Mouse (Mus musculus) liver, embryonic 11.5 days (tissue): ENCODE results near the gene Babam1. TPM values are rescaled to one million over a fixed set of nuclear protein-coding genes. Genes with fewer than 3 reads are reported as not detected.
A peak's percentile ranks its signal among the peaks of the same experiment; 100 is the strongest.
"Not testable (repeated sequence)": the region's sequence is repeated elsewhere in the genome, so short reads cannot be mapped to it uniquely, and the experiment has no call there.

Experiments
- ATAC-seq: fragments of 200-750 bp; cut with Nextera tagmentation; replicated peaks from 2 replicates; pipeline ENCODE4 v1.8.0; 2017; ENCODE audit warnings: moderate number of reproducible peaks, mild to moderate bottlenecking, moderate TSS enrichment, moderate library complexity; ENCODE audit not compliant: low FRiP score
- DNase-seq: peaks from one replicate; pipeline ENCODE4 v3.0.0-alpha.2; 2017; ENCODE audit warnings: low spot score
- H3K27ac ChIP-seq: fragments of 300-500 bp; sonication (generic); 2 replicates; pipeline ENCODE4 v1.5.1; 2014; ENCODE audit warnings: mild to moderate bottlenecking, low read depth, low read length, control low read depth
- H3K27me3 ChIP-seq: fragments of 300-500 bp; sonication (generic); replicated peaks from 2 replicates; pipeline ENCODE4 v1.6.1; 2014; ENCODE audit warnings: low read length, mixed read lengths; ENCODE audit not compliant: control insufficient read depth, insufficient read depth
- H3K36me3 ChIP-seq: fragments of 300-500 bp; sonication (generic); 2 replicates; pipeline ENCODE4 v1.6.1; 2014; ENCODE audit warnings: mild to moderate bottlenecking, low read length, moderate library complexity, mixed read lengths; ENCODE audit not compliant: control insufficient read depth, insufficient read depth
- H3K4me1 ChIP-seq: fragments of 300-500 bp; sonication (generic); replicated peaks from 2 replicates; pipeline ENCODE4 v1.6.1; 2014; ENCODE audit warnings: low read length, mixed read lengths; ENCODE audit not compliant: control insufficient read depth, insufficient read depth
- H3K4me2 ChIP-seq: fragments of 300-500 bp; sonication (generic); 2 replicates; pipeline ENCODE4 v1.6.1; 2014; ENCODE audit warnings: mild to moderate bottlenecking, control low read depth, moderate library complexity
- H3K4me3 ChIP-seq: fragments of 300-500 bp; sonication (generic); 2 replicates; pipeline ENCODE4 v1.5.1; 2014; ENCODE audit warnings: low read depth, low read length, control low read depth
- H3K9ac ChIP-seq: fragments of 300-500 bp; sonication (generic); 2 replicates; pipeline ENCODE4 v1.6.1; 2014; ENCODE audit warnings: low read depth, low read length, control low read depth
- H3K9me3 ChIP-seq: fragments of 300-500 bp; sonication (generic); 2 replicates; pipeline ENCODE4 v1.6.1; 2016; ENCODE audit warnings: low read length, inconsistent platforms, mixed read lengths; ENCODE audit not compliant: control insufficient read depth
- WGBS: fragments of 180-500 bp; shearing (Covaris S2); extraction: QIAGEN DNeasy Blood & Tissue Kit; methylation state at CpG from one replicate; pipeline ENCODE4 v1.1.7; 2014; 5-methylcytosine and 5-hydroxymethylcytosine counted together
- polyA plus RNA-seq: library from polyadenylated mRNA; unstranded; fragments of >200 nt; fragmentation: Nextera tagmentation; extraction: Ambion mirVana; gene quantifications from 2 replicates; pipeline ENCODE4 v1.2.1, GENCODE M21; 2014

The Babam1 gene
- polyA plus RNA-seq, 1 experiment from 2014 or later: 102 TPM

DNA sequence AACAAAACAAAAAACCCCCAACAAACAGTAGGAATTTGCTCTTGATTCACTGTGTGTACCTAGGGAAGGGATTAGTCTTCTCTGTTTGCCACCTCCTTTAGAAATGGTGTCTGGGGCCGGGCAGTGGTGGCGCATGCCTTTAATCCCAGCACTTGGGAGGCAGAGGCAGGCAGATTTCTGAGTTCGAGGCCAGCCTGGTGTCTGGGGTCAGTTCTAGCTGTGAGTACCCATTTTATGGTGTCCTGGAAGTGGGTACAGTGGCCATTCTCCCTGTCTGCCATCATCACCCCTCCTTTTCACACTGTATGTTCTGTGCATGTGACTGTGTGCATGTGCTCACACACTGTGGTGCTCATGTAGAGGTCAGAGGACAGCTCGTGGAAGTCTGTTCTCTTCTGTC is 11.6 kb downstream of the Babam1 start:
- Histone ChIP-seq H3K4me1 (peaks cover 8% of the 10 kb centered on the region), H3K9me3 (no peaks in the 10 kb centered on the region), H3K27ac (no peak overlapping the region), H3K4me3 (no peak overlapping the region), H3K4me2 (no peak overlapping the region), H3K36me3 (peaks cover 21% of the 10 kb centered on the region), H3K27me3 (no peaks in the 10 kb centered on the region), H3K9ac (no peak overlapping the region)
- DNase-seq (no peak), ATAC-seq (no peak)
- WGBS: 87% methylated on average over 4 of the region's 4 CpGs

DNA sequence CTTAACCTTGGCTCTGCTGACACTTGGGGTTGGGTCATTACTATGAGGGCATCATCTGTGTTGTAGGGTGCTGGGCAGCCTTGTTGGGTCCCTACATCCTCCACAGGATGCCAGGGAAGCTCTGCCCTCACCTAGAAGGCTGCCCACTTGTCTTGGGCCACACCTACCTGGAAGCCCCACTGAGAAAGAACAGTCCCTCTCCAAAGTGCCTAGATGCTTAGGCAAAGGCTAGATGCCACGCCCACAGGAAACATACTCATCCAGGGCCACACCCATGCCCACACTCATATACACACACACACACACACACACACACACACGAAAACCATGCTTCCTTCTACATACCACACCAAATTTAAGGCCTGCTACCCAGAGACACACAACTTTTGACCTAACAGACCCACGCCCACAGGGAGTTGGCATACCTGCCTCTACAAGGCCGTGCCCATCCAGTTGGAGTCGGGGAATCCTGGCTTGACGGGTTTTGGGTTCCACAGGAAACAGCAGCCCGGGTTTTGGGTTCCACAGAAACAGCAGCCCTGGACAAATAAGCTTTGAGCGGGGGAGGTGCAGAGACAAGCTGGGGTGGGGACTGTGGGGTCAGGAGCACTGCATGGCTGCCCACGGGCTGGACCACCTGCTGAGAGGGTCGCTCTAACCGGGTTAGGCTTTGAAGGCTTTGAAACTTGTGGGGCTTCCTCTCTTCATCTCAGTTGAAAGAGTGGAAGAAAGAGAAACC is 15.0 kb downstream of the Babam1 start:
- DNase-seq: peak; percentile 41
- no peak overlapping the region for H3K4me3 ChIP-seq
- no peak; the same call in 1 of the 2 replicates for ATAC-seq
- no peaks in the 10 kb centered on the region for H3K27me3 ChIP-seq
- H3K27ac ChIP-seq: no peak overlapping the region
- H3K4me2 ChIP-seq: no peak overlapping the region
- peaks cover 21% of the 10 kb centered on the region; the same call in 1 of the 2 replicates for H3K36me3 ChIP-seq
- peaks cover 6% of the 10 kb centered on the region for H3K4me1 ChIP-seq
- no peak overlapping the region for H3K9ac ChIP-seq
- H3K9me3 ChIP-seq: no peaks in the 10 kb centered on the region
- 42% methylated on average over 11 of the region's 11 CpGs for WGBS

DNA sequence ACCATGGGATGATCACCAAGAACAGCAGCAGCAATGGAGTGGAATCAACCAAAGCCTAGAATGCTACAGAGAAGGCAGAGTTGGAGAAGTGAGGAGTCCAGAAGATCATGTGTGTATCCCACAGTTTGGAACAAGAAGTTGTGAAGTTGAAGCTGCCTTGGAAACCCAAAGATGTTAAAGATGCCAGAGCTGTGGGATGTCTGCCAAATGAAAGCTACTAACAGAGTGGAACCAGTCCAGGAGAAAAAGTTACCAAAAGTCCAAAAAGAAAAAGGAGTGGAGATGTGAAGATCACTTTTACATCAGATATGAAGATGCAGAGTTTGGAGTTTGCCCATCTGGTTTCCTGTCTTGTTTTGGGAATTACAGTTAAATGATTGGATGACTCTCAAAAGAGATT is 25.5 kb downstream of the Babam1 start:
- DNase-seq (no peak), ATAC-seq (no peak)
- Histone ChIP-seq H3K4me1 (no peaks in the 10 kb centered on the region), H3K4me2 (no peak overlapping the region), H3K4me3 (no peak overlapping the region), H3K27ac (no peak overlapping the region), H3K9ac (no peak overlapping the region), H3K36me3 (no peaks in the 10 kb centered on the region), H3K9me3 (no peaks in the 10 kb centered on the region), H3K27me3 (no peaks in the 10 kb centered on the region)

DNA sequence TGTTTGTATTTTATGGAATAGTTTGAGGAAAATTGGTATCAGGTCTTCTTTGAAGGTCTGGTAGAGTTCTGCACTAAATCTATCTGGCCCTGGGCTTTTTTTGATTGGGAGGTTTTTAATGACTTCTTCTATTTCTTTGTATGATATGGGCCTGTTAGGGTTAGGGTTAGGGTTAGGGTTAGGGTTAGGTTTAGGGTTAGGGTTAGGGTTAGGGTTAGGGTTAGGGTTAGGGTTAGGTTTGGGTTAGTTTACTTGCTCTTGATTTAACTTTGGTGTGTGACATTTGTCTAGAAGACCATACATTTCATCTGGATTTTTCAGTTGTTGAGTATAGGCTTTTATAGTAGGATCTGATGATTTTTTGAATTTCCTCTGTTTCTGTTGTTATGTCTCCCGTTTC is 36.3 kb downstream of the Babam1 start:
- ATAC-seq, H3K9ac ChIP-seq, H3K27me3 ChIP-seq, H3K36me3 ChIP-seq, DNase-seq, H3K4me2 ChIP-seq, H3K9me3 ChIP-seq, H3K4me1 ChIP-seq, H3K4me3 ChIP-seq, H3K27ac ChIP-seq: not testable (repeated sequence)
- 84% methylated on average over 1 of the region's 1 CpGs for WGBS

DNA sequence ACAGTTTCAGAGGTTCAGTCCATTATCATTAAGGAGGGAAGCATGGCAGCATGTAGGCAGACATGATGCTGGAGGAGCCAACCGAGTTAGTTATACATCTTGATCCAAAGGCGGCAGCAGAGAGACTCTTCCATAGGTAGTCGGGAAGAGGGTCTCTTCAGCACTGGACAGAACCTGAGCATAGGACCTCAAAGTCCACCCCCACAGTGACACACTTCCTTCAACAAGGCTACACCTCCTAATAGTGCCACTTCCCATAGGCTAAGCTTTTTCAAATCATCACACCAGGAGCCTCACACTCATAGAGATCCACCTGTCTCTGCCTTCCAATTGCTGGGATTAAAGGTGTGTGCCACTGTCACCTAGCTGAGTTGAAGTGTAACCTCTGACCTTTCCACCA is 40.4 kb downstream of the Babam1 start:
- no peak for ATAC-seq
- H3K4me1 ChIP-seq: no peaks in the 10 kb centered on the region
- no peak overlapping the region for H3K9ac ChIP-seq
- 29% methylated on average over 3 of the region's 3 CpGs for WGBS
- no peak overlapping the region for H3K4me3 ChIP-seq
- no peaks in the 10 kb centered on the region for H3K27me3 ChIP-seq
- H3K4me2 ChIP-seq: no peak overlapping the region
- no peaks in the 10 kb centered on the region for H3K36me3 ChIP-seq
- H3K27ac ChIP-seq: no peak overlapping the region
- DNase-seq: no peak
- H3K9me3 ChIP-seq: no peaks in the 10 kb centered on the region

DNA sequence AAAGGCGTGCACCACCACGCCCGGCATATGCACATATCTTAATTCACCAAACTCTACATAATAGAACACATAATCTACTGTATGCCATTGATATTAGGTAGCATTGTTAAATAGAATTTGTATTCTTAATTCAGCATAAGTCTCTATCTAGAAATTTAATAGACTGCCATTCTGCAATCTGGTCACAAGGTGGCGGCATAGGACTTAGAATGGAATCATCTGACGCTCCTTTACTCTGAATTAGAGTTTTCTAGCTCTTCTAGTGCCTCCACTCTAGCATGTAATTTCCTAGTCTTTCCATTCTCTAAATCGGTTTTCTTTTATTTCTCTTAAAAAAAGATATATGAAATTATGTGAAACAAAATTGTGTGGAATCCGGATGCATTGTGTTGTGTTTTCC is 44.7 kb downstream of the Babam1 start:
- H3K27ac ChIP-seq: no peak overlapping the region
- H3K9me3 ChIP-seq: no peaks in the 10 kb centered on the region
- H3K4me3 ChIP-seq: no peak overlapping the region
- H3K36me3 ChIP-seq: no peaks in the 10 kb centered on the region
- 0 out of 2 replicates have a peak, but pooled peaks cover 3% of the 10 kb centered on the region for H3K27me3 ChIP-seq
- H3K4me2 ChIP-seq: no peak overlapping the region
- no peak for ATAC-seq
- WGBS: 1% methylated on average over 7 of the region's 7 CpGs
- H3K4me1 ChIP-seq: no peaks in the 10 kb centered on the region
- no peak for DNase-seq
- no peak overlapping the region for H3K9ac ChIP-seq

DNA sequence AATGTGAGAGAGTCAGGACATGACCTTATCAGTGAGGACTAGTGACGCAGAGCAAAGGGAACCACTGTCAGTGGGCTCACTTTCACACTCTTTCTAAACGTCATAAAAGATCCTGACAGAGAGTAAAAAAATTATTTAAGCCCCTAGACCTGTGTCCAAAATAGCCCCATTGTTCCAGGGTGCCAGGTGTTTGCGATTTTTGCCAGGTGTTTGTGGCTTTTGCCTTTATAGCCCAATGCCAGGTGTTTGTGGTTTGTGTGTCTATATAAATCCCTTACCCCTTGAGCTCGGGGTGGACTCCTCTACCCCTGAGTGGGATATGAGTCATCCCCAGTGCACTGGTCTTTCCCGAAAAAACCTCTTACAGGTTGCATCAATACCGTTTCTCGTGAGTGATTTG is 48.4 kb downstream of the Babam1 start:
- no peak overlapping the region for H3K9ac ChIP-seq
- no peaks in the 10 kb centered on the region for H3K4me1 ChIP-seq
- no peaks in the 10 kb centered on the region for H3K36me3 ChIP-seq
- H3K4me2 ChIP-seq: no peak overlapping the region
- H3K4me3 ChIP-seq: no peak overlapping the region
- 70% methylated on average over 7 of the region's 7 CpGs for WGBS
- no peak overlapping the region for H3K27ac ChIP-seq
- DNase-seq (no peak), ATAC-seq (no peak)
- H3K9me3 ChIP-seq: no peaks in the 10 kb centered on the region
- 0 out of 2 replicates have a peak, but pooled peaks cover 3% of the 10 kb centered on the region for H3K27me3 ChIP-seq

DNA sequence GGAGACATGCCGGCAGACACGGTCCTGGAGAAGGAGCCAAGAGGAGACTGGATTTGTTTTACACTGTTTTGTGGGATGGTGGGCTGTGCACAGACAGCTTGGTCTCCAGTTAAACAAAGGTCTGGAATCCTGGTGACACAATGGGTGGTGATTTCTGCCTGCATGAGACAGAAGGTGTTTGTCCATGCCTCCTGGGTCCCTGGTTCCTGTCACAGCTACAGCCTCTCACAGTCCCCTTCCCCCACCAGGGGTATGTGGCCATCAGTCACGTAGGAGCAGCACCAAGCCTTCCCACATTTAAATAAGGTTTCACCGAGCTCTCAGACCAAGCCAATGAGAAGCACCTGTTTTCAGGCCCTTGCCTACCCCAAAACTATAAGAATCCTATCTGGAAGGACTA is 54.7 kb downstream of the Babam1 start:
- H3K27me3 ChIP-seq: peaks cover 6% of the 10 kb centered on the region; the same call in 1 of the 2 replicates
- no peak overlapping the region for H3K4me3 ChIP-seq
- no peak overlapping the region for H3K27ac ChIP-seq
- ATAC-seq (no peak), DNase-seq (no peak)
- no peak overlapping the region for H3K9ac ChIP-seq
- WGBS: 70% methylated on average over 4 of the region's 4 CpGs
- H3K36me3 ChIP-seq: no peaks in the 10 kb centered on the region
- H3K9me3 ChIP-seq: no peaks in the 10 kb centered on the region
- H3K4me1 ChIP-seq: no peaks in the 10 kb centered on the region
- H3K4me2 ChIP-seq: no peak overlapping the region

DNA sequence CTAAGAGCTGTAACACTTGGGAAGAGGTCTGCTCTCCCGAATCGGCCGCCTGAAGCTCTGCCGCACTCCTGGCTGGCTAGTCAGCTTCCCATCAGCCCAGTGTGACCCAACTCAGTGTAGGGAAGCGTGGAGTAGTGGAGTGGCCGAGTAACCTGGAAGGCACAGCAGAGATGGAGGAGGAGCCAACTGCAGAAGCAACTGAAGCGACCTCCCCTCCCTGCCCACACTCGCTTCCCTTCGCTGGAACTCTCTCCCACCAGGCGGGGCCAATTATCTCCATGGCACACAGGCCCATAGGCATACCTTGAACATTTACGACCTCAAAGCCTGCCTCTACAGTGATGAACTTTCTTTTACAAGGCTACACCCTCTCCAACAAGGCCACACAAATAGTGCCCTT is 55.1 kb downstream of the Babam1 start:
- no peak for ATAC-seq
- H3K9me3 ChIP-seq: no peaks in the 10 kb centered on the region

More for the DNA sequence above, 55.1 kb downstream of the Babam1 start:
- WGBS: 50% methylated on average over 11 of the region's 11 CpGs
- no peaks in the 10 kb centered on the region for H3K36me3 ChIP-seq
- H3K4me1 ChIP-seq: peaks cover under 1% of the 10 kb centered on the region; the same call in 1 of the 2 replicates
- no peak overlapping the region for H3K27ac ChIP-seq
- H3K4me2 ChIP-seq: no peak overlapping the region
- no peak overlapping the region for H3K4me3 ChIP-seq
- H3K27me3 ChIP-seq: peaks cover 9% of the 10 kb centered on the region; the same call in 1 of the 2 replicates
- DNase-seq: peak; percentile 26
- H3K9ac ChIP-seq: no peak overlapping the region
